Mouse (Mus musculus) activated CD4-positive, CD25-positive, alpha-beta regulatory T cell, adult 4 months (primary cell): ENCODE results near the gene Cacybp. TPM values are rescaled to one million over a fixed set of nuclear protein-coding genes. Genes with fewer than 3 reads are reported as not detected.
A peak's percentile ranks its signal among the peaks of the same experiment; 100 is the strongest.

Source experiments
- ATAC-seq: one replicate; pipeline ENCODE4 v1.8.0; 2017
- polyA plus RNA-seq, 2 experiments: library from polyadenylated mRNA; unstranded; fragments of 100-300 nt; shearing (Covaris generic); gene quantifications; one replicate each; pipeline ENCODE4 v1.2.1; 2017

The Cacybp gene
- polyA plus RNA-seq, 2 experiments from 2014 or later: 114 to 115 TPM

DNA sequence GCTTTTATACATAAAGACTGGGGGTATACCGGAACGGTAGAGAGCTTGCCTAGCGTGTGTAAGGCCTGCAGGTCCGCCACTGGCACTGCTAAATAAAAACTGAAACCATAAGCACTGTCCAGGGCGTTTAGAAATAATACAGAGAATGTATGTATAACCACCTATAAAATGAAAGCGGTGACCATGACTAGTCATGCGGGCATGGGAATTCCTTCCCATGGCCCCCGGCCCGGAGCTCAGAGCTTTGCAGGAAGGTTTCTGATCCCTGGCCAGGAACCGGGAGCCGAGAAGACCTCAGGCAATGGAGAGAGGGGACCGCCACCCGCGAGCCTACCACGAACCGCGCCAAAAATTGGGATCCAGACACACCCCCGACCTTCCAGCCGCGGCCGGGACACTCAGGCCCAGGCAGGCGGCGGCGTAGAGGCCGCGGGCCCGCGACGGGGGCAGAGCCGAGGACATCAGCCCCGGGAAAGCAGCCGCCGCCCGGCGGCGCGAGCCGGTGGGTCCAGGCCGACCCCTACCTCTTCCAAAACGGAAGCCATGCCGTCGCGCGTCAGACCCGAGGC, 468 bp downstream of the Cacybp start:
- ATAC-seq: no peak

GRCm38 (mm10) chr1:160211597-160212122, 1.0 kb downstream of the Cacybp start:
- no peak for ATAC-seq

GRCm38 (mm10) chr1:160210566-160210965, 2.1 kb downstream of the Cacybp start:
- ATAC-seq: no peak

DNA sequence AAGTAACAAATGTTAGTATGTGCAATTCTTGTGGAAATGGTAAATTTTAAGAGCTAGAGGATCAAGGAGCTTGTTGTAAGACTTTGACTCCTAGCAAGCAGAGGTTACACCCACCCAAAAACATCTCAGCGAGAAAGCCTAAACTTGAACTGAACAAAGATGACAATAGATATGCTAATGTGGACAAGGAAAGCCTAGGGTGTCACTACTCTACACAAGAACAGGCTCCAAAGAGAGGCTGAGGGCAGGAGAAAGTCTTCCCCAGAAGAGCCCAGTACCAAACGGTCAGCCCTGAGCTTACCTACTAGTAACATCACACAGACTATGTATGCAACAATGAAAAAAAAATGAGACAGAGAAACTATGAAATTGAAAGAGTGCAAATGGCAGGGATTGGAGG, 2.8 kb downstream of the Cacybp start:
- no peak for ATAC-seq

DNA sequence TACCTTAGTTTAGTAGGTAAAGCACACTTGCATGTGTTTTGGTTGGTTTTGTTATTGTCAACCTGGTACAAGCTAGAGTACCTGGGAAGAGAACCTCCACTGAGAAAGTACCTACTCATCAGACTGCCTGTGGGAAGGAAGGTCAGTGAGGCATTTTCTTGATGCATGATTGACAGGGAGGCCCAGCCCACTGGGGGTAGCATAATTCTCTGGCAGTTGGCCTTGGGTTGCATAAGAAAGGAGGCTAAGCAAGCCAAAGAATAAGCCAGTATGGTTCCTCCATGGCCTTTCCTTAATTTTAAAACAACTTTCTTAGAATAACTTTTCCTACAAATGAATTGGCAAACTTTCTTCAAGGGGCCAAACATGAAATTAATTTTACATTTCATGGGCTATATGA, 7.2 kb downstream of the Cacybp start:
- ATAC-seq: no peak

- ATAC-seq: peak; percentile 24
Measured at GRCm38 (mm10) chr1:160195337-160195663, 17.4 kb downstream of the Cacybp start.

GRCm38 (mm10) chr1:160194529-160195336, 17.9 kb downstream of the Cacybp start, which contains the start of gene Mrps14:
Mrps14 (plus strand) TSS chr1:160195215.
- ATAC-seq: peak; percentile 98

- no peak for ATAC-seq
Measured at GRCm38 (mm10) chr1:160184506-160184905, 28.2 kb downstream of the Cacybp start.

DNA sequence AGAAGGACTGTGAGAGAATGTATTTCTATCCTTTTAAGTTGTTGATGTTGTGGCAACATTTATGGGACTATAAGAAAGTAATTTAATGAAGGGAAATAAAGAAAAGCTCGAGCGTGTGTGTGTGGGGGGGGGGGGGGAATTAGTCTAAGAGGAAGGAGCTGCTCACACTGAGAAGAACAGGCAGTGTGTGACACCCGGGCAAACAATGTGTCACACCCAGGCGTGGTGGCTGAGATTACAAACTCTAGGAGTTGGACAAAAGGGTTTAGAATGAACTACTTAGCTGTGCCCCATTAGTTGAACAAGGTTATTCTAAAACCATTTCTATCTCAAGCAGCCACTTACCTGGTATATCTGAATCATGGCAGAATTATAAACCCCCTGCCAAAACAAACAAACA, 31.5 kb downstream of the Cacybp start:
- ATAC-seq: no peak

- ATAC-seq: no peak
Measured at GRCm38 (mm10) chr1:160176903-160177302, 35.8 kb downstream of the Cacybp start.

GRCm38 (mm10) chr1:160166600-160166999, 46.1 kb downstream of the Cacybp start:
- no peak for ATAC-seq

DNA sequence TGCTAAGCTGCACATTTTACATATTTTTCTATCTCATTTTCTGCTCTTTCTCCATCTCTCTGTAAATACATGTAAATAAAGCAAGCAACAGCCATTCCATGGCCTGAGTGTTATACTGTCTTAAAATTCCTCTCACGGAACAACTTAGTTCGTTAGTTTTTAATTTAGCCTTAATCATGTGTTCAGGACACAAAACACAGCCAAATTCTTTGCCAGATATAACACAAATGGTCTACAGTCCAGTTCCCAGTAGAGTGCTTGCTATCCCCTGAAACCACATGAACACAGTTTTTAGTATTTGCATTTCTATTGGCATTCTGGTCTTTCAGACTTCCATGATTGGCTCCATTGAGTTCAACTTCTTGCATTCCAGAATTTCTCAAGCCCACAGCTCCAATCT, 54.5 kb downstream of the Cacybp start:
- no peak for ATAC-seq

DNA sequence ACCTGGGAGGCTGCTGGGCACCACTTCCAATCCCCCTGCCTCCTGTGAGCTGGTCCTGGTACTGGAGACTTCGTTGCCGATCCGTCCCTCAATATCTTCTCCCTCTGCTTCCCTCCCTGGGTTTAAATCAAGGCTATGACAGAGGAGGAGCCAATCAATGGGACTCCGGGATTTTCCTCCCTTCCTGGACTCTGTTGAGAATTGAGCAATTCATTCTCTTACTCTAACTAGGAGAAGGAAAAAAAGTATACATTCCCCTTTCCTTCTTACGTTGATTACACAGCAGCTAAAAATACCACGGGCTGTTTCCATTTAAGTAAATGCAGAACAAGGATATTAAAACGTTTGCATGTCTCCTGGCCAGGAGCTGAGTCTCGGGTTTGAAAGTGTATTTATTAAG, 59.2 kb downstream of the Cacybp start, which contains the start of gene Tnn:
Gene Tnn, minus strand, starts transcription at position 101 of the 400 bp plus-strand sequence.
- ATAC-seq: no peak

Other genes starting within 250 kb of the Cacybp start
- gene 4930523C07Rik, start 168.5 kb downstream of the Cacybp start, polyA plus RNA-seq: 100 to 1,000 TPM; 144 to 219 TPM
- gene Tnn, start 59.3 kb downstream of the Cacybp start, polyA plus RNA-seq: under 1 TPM in 1 of 2 experiments, not detected in 1; 0.15 TPM
- 100 to 1,000 TPM; 251 to 260 TPM for gene Mrps14, start 17.7 kb downstream of the Cacybp start, polyA plus RNA-seq